Mouse (Mus musculus): ENCODE measurements around the gene Fam110a.
"Not testable (repeated sequence)": the region's sequence is repeated elsewhere in the genome, so short reads cannot be mapped to it uniquely, and the experiment has no call there.

The Fam110a gene

GRCm38 (mm10) chr2:151997190-151997575, 17.2 kb upstream of the Fam110a start:
- DNase-seq (ENCODE audit: low read depth), result not testable (repeated sequence)

DNA sequence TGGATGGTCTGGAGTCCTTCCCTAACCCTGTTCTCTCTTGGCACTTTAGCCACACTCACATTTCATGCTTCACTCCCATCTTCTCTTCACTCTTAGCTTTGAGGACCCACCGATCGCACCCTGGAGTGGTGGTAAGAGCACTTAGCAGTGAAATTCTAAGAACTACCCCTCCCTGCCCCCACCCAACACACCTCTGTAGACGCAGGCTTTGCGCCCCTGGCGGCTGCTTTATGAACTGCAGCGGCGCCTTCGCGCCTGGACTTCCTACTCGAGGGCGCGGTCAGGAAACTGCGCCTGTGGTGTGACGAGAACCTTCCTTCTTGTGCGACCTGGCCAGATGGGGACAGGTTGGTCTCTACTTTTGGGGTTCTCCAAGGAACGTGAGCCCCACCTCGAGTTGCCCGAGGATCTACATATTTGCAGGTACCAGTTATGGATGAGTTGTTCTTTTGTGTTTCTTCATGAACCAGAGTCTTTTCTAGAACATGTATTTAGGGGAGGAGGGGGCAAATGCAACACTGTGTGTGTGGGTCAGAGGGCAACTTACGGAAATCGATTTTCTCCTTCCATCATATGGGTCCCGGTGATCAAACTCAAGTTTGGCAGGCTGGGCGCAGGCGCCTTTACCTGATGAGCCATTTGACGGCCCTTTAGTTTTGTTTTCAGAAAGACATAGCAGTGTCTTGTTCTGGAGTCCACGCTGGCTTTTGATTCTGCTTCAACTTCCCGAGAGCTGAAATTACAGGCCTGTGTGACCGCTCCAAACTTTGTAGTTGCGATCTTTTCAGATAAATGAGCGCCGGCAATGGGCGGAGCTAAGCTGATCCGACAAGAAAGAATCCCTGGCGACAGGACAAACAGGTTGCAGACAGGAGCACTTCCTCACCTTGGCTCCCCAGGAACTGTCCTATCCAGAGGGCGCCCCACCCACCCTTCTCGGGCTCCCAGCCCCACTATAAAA, 16.5 kb upstream of the Fam110a start, which contains the start of gene Slc52a3:
Slc52a3 (plus strand) TSS at position 283 of the 961 bp plus-strand sequence.
- DNase-seq (ENCODE audit: low read depth), result peak; percentile 57

DNA sequence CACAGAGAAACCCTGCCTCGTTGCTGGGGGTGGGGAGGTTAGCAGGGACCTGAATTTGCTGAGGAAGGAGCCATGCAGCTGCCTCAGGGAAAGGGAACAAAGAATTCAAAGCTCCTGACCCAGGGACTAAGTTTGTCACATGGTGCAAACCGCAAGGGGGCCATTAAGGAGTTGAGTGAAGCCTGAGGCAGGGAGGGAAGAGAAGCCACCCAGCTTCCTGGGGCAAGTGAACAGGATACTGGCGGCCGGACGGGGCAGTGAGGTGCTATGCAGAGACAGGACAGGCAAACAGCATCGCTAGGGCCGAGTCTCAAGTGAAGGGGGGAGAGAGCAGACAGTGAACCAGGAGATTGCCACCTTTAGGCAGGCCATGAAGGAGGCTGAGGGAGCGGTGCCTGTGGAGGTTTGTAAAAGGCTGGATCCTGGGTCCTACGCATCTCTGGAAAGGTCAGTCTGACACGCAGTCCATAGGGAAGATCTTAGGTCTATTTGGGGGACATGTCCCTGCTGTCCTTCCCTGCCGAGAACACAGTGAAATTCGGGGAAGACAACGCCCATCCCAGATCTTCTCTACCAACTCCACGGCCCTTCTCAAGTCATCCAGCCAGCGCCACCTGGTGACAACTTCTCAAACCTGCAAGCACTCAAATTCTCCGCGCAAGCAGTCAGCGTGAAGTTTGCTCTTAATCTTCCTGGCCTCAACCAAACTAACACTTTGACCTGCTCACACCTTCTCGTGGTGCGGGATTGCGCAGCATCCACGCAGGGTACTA, 14.5 kb upstream of the Fam110a start:
- peak; percentile 75 for DNase-seq (ENCODE audit: low read depth)

GRCm38 (mm10) chr2:151991446-151991845, 11.4 kb upstream of the Fam110a start:
- no peak for DNase-seq (ENCODE audit: low read depth)

DNA sequence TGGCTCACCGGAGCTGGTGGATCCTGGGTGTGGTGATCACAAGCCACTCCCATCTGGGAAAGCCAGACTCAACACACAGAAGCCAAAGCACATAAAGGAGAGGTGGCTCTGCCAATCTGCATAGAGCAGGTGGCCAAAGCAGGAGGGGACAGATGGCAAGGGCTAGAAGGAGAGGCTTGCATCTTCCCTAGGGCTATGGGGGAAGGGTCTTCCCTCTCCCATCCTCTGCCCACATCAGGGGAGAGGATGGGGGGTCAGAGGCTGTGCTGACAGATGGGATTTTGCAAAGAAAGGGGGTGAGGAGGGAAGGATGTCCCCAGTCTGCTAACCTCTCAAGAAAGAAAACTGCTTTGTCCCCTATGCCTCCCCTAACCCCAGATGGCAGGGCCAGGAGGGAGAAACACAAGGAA, 11.0 kb upstream of the Fam110a start:
- no peak for DNase-seq (ENCODE audit: low read depth)

- no peak for DNase-seq (ENCODE audit: low read depth)
These were observed 9.0 kb upstream of the Fam110a start for GRCm38 (mm10) chr2:151988978-151989377.

GRCm38 (mm10) chr2:151986958-151987357, 6.9 kb upstream of the Fam110a start:
- DNase-seq (ENCODE audit: low read depth), result no peak

GRCm38 (mm10) chr2:151985426-151986172, 5.6 kb upstream of the Fam110a start:
- no peak for DNase-seq (ENCODE audit: low read depth)

DNA sequence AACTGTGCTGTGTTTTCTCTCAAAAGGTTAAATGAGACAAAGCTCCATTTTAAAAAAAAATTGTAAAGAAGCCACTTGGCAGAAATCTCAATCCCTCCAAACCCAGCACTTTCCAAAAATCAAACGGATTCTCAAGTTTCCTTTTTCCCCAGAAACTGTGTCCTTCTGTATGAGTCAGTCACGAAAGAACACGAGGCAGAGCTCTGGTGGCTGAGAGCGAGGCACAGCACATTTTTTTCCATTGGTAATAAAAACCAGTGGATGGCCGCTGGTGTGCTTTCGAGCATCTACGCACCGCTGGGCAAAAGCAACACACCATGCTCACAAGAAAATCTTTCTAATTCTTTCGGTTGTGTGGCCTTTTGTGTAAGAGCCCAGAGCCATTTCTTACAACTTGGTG, 4.0 kb upstream of the Fam110a start:
- no peak for DNase-seq (ENCODE audit: low read depth)

DNA sequence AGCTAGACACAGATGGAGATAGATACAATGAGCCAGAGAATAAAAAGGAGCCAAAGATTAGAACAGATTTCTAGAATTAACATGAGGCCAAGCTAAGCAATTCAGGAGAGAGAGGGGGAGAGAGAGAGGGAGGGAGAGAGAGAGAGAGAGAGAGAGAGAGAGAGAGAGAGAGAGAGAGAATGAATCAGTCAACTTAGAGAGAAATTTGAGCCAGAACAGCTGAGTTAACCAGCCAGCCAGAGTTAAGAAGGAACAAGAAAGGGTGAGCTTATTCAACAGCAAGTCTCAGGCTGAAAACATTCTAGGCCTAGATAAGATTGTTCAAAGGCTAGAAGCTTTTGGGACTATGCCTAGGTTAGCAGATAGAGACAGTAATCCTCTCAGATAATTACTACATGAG, 2.5 kb upstream of the Fam110a start:
- no peak for DNase-seq (ENCODE audit: low read depth)

DNA sequence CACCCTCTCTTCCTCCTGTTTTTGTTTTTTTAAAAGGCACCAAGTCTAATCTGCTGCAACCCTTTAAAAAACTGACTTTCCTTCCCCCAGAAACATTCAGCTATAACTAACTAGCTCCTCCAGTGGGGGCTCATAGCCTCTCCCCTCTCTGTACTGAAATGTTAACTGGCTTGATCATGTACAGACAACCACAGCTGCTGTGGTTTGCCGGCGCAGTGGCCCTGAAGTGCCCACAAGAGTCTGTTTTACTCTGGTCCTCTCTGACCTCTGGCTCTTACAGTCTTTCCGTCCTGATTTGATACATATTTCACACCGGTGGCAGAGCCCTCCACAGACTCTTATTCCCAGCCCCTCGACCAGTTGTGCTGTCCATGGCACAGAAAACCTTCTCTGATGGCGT, 1.2 kb upstream of the Fam110a start:
- peak; percentile 69 for DNase-seq (ENCODE audit: low read depth)

DNA sequence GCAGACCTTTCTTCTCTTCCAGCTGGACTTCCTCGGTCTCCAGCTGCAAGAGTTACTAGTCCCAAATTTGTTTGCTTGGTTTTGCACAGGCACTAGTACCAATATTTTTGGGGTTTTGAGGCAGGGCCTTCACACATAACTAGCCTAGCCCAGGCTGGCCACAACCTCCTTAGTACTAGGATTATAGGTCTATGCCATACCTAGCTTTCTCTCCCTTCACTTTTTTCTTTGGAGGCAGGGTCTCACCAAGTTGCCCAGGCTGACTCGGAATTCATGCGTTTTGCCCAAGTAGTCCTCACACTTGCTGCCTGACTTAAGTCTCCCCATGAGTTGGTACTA, 305 bp upstream of the Fam110a start:
- no peak for DNase-seq (ENCODE audit: low read depth)

DNA sequence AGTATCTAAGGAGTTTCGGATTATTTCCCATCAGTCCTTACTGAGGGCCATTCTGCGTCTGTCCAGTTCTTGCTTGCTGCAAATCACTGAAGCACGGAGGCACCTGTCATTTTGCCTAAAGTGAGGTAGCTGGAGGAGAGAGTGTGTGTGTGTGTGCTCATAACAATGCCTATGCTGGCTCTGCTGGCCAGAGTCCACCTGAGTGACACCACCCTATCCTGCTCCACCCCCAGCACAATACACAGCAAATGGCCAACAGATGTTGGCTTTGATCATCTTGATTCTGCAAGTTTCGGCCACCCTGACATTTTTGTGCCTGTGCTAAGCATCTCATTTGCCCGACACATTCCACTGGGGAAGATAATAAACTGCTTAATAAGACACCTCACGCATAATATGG, 1.5 kb downstream of the Fam110a start:
- DNase-seq (ENCODE audit: low read depth), result no peak

GRCm38 (mm10) chr2:151977689-151978440, 2.2 kb downstream of the Fam110a start:
- peak; percentile 75 for DNase-seq (ENCODE audit: low read depth)

- DNase-seq (ENCODE audit: low read depth), result no peak
These were observed 4.0 kb downstream of the Fam110a start for GRCm38 (mm10) chr2:151976067-151976466.

GRCm38 (mm10) chr2:151975295-151975694, 4.7 kb downstream of the Fam110a start:
- no peak for DNase-seq (ENCODE audit: low read depth)

- DNase-seq (ENCODE audit: low read depth), result peak; percentile 90
These were observed 6.1 kb downstream of the Fam110a start for GRCm38 (mm10) chr2:151973595-151974562.

DNA sequence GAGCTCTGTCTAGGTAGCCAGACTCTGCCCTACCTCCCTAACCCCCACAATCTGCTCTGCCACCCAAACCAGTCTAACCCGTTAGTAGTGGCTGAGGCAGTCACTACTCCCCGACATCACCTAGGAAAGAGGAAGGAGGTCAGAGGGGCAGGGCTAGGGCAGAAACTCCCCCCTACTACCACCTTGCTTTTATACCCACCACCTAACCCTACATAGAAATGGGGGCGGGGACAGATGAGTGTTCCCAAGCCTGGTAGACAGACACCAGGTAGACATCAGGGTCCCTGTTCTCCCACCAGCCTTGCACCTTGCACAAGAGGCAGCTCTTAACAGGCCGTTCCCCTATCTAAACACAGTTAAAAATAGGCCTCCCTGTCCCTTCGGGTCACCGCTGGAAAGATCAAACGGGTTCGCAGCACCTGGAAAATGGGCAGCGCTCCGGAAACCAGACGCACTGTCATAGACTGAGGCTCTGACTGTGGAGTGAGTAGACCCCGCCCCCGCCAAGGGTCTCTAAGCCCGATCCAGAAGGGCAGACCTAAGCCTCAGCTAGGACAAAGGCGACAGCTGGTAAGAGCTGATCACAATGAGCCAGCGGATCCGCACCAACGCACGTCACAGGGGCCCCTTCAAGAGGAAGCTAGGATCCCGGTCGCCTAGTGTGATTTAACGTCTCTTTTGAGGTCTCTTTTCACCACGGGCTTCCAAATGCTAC, 7.0 kb downstream of the Fam110a start:
- DNase-seq (ENCODE audit: low read depth), result peak; percentile 25

GRCm38 (mm10) chr2:151971748-151972147, 8.3 kb downstream of the Fam110a start:
- DNase-seq (ENCODE audit: low read depth), result no peak
